Mouse (Mus musculus) embryo, embryonic 10.5 days (tissue): ENCODE measurements at regions not wholly inside any gene's neighbourhood (a gene's known extent, or its start where the extent isn't known, plus 50 kb on each side); places are given as distances from the start of the nearest gene placed in this dataset.

Experiments
- DNase-seq: peaks from one replicate; pipeline ENCODE4 v3.0.0-alpha.2; 2015; ENCODE audit warnings: low spot score

DNA sequence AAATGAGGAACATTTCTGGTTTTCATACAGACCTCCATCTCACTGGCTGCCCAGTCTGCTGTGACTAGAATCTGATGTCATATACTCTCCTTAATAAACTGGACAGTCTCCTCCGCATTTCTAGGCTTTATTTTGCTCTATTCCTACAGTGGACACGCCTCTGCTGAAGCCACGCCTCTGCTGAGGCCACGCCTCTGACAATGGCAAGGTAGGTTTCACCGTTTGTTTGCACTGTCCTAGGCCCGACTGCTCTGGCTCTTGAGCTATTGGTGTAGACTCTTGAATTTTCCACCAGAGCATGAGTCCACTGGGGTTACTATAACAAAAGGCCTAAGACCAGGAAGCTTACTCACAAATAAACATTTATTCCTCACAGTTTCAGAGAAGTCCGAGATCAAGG, 69.8 kb upstream of the Pax2 start:
- DNase-seq: no peak

DNA sequence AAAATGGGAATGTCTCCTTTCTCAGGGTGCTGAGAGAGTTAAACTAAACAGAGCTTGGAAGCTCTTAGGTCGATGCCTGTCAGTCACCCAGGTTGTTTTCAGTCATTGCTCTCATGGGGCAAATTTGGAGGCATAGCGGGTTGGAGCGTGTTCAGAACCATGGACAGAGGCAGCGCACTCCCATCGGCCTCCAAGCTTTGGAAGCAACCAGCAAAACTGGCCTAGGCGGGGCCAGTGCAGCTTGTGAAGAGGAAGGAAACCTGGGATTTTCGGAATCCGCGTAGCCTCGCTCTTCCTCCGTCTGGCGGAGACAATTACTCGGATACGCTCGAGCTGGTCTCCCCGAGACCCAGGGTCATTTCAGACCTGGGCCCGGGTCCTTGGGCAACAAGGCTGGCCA, 63.4 kb upstream of the Pax2 start:
- peak; percentile 89 for DNase-seq

DNA sequence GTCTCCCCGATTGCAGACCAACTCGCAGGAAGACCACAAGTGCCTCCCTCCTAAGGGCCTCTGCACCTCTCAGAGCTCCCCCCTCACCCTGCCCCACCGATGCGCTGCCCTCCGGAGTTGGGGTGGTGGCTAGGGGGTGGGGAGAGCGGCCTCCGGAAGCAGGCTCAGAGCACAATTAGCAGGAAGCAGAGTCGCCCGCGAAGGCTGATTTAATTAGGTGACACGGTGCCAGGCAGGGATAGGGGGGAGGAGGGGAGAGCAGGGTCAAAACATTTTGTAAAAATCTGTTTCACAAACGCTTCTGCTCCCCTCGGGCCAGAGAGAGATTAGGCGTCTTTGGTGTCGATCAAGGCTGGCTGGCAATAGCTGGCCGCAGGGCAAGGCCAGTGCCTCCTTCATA, 63.0 kb upstream of the Pax2 start:
- no peak for DNase-seq

DNA sequence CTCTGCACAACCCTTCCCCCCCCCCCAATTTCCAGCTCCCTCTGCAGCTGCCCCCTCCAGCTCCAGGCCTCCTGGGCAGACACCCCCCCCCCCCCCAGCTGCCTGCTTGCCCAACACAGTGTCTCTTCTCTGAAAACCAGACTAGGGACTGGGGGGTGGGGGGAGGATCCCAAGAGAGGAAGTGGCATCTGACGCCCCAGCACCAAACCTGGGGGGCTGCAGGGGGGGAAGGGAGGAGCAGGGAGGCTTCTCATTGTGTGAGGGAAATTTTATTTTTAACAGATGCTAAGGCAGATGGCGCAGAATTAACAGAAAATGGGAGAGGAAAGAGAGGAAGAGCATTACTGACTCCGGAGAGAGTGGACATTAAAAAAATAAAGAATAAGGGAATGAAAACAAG, 60.5 kb upstream of the Pax2 start:
- DNase-seq: no peak

DNA sequence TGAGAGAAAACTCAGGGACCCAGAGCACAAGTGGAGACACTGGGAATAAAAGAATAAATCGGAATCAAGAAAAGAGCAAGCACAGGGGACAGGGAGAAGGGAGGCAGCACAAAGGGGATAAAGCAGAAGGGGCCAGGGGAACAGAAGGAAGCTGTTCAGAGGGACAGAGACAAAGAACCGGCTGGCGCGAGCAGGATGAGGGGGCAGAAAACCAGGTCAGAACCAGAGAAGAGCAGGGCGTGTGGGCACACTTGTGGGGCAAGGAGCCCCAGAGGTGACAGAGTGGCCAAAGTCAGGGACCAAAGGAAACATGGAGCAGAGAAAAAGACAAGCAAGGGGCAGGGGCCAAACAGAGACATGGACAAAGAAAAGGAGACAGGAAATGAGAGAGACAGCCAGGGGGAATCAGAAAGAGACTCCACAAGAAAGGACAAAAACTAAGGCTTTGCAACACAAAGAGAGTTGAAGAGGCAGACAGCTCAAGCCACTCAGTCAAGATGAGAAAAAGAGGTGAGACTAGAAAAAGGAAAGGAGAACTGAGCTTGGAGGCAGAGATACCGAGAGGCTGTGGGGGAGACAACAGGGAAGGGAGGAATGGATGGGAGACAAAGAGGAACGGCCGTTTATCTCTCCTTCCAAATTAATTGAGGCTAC, 59.7 kb upstream of the Pax2 start:
- no peak for DNase-seq

DNA sequence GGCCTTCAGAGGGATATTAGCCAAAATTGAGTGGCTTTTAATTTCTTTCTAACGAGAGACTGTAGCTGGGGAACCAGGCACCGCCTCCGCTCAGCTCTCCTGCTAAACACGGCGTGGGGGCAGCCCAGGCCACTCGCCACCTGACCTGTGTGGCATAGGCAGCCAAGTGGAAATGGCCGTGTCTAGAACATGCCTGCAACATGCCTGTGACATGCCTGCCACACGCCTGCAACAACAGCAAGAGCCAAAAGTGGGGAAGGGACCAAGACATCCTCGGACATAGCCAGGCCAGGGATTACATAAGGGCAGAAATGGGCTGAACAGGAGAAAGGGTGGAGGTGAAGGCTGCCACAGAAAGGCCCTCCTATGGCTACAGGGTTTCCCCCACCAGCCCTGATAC, 59.1 kb upstream of the Pax2 start:
- no peak for DNase-seq

DNA sequence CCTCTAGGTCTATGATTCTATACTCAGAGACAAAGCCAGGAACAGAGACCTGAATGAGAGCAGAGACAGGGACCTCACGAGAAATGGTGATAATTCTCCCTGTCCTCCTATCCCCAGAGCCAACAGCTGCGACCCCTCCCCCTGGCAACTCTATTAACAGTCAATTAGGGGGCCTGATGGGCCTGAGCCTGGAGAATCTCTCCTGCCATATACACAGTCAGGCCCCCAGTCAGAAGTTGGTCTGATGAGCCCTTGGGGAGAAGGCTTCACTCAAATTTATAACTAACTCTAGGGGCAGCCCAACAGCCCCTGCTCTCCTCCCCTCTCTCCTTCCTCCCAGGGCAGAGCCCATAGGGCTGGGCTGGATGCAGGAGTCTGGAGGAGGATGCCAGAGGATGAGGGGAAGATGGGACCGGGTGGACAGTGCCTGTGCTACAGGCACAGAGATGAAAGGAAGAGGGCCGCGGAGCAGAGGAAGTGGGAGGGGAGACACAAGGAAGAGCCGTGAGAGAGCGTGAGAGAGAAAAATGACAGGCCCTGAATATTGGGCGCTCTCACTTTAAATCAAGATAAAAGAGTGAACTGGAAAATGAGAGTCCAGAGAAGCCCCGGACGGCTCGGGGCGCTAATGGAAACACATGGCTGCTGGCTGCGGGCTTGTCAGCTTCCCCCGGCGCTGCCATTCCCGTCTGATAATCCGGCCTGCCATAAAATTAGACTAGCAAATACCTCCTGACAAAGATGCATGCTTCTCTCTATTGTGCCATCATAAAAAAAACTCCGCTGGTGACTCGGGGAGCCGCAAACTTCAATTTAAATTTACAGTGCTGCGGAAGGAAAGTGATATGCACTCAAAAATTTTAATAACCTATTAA, 57.2 kb upstream of the Pax2 start:
- peak; percentile 49 for DNase-seq
